In the genomic region with DNA sequence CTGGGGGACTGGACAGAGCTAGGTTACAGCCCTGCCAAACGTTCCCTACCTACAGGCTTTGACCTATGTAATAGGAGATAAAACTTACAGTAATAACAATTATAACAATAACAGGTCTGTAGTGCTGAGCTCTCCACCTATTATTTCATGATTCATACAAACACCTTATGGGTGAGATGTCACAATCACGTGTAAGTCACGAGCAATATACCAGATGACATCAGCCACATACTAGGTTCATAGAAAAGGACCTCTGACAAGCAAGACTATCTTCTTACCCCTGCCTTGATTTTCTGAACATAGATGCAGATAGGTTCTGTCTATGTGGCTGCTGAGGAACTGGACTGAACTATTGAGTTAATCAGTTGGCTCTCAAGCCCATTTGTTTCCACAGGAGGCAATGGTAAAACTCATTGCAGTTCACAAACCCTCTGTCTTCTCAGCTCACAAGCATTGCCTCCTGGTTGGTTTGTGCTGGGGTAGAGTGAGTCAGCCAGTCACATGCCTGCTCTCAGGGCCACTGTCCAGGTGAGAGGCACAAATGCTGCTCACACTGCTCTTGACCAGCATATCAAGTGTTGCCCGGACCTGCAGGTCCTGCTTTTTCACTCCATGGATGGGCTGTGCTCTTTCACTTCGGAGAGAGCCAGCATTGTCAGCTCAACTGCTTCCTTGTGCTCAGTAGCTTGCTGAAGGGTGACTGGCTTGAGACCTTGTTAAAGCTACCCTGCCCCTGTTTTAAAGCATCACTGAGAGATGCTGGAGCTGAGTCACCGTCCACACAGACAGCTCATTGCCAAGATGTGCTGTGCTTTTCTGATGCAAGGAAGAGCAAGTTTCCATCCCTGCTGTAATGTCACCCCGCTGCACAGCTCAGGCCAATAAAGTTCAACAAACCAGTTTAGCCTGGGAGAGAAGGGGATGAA, we compare ENCODE assay signal across 15 mouse cellular contexts.
DNase-seq lines count a peak whose midpoint lies in the region; ATAC-seq and TF ChIP-seq lines count a peak whose summit lies in the region.
"Had no signal": no experiment of that assay in that cellular context is flagged by ENCODE, and none has a peak within 500 bp of the region (broad histone marks: within the 10 kb centered on the region; RNA-seq: fewer than 3 reads in every experiment).

No protein-coding gene starts in this region.

- H3K4me2 ChIP-seq in heart, embryonic 12.5 days, result no peak overlapping the region
- no peak overlapping the region for H3K4me2 ChIP-seq in midbrain, embryonic 16.5 days (ENCODE audit: low read length)
- H3K4me2 ChIP-seq: lung, embryonic 14.5 days; neural tube, embryonic 12.5 days had no signal

- H3K27me3 ChIP-seq in heart, embryonic 12.5 days (replicated peaks), result no peaks in the 10 kb centered on the region
- H3K27me3 ChIP-seq in midbrain, embryonic 16.5 days (ENCODE audit: control insufficient read depth, insufficient read depth, low read depth, low read length), result no peaks in the 10 kb centered on the region
- H3K27me3 ChIP-seq: neural tube, embryonic 12.5 days had no signal

- H3K27ac ChIP-seq in heart, embryonic 12.5 days (ENCODE audit: poor library complexity, severe bottlenecking), result no peak overlapping the region
- peak overlapping the region; percentile 76 for H3K27ac ChIP-seq in embryonic fibroblast, embryonic 13.5 days (ENCODE audit: insufficient read depth, low read length)
- no peak overlapping the region for H3K27ac ChIP-seq in midbrain, embryonic 16.5 days (ENCODE audit: low read length)
- H3K27ac ChIP-seq: midbrain, embryonic 10.5 days; neural tube, embryonic 12.5 days had no signal

- DNase-seq in heart, adult 9 months (ENCODE audit: low spot score in 2 of 2), result no peak
- DNase-seq in 3T3-L1 (ENCODE audit: low read depth, low spot score) (peak; percentile 93), NIH3T3 (ENCODE audit: low read depth) (peak; percentile 81)
- no peak for DNase-seq in yolk sac, embryonic 10.5 days (ENCODE audit: low spot score)
- no peak for DNase-seq in left cerebral cortex, postnatal 10 days (ENCODE audit: extremely low spot score in 1 of 2, low spot score in 2 of 2)
- DNase-seq: cerebellum, adult 11 months; heart, adult 11 months; kidney, postnatal 14 days; lung, embryonic 14.5 days; retina, postnatal 1 day had no signal

- no peak for TF ChIP-seq CTCF in embryonic fibroblast, embryonic 13.5 days (IDR thresholded peaks at IDR 0.05; ENCODE audit: borderline replicate concordance, insufficient read depth, low read length)

- intact Hi-C loops in left cerebral cortex, postnatal 10 days (cut with DNase I), result no loop called here

- no peaks in the 10 kb centered on the region for H3K9me3 ChIP-seq in heart, embryonic 12.5 days (replicated peaks)
- no peaks in the 10 kb centered on the region for H3K9me3 ChIP-seq in midbrain, embryonic 16.5 days (replicated peaks; ENCODE audit: control insufficient read depth, low read length, poor library complexity, severe bottlenecking)
- H3K9me3 ChIP-seq: midbrain, embryonic 10.5 days; neural tube, embryonic 12.5 days had no signal

- H3K9ac ChIP-seq in heart, embryonic 12.5 days, result no peak overlapping the region
- H3K9ac ChIP-seq in midbrain, embryonic 16.5 days (ENCODE audit: low read depth, low read length), result no peak overlapping the region
- H3K9ac ChIP-seq: lung, embryonic 14.5 days; neural tube, embryonic 12.5 days had no signal

- no peaks in the 10 kb centered on the region for H3K36me3 ChIP-seq in heart, embryonic 12.5 days
- H3K36me3 ChIP-seq in midbrain, embryonic 16.5 days (ENCODE audit: control insufficient read depth, insufficient read depth, low read length), result no peaks in the 10 kb centered on the region
- H3K36me3 ChIP-seq: midbrain, embryonic 10.5 days; neural tube, embryonic 12.5 days had no signal

- no peak overlapping the region for H3K4me3 ChIP-seq in heart, embryonic 12.5 days
- no peak overlapping the region for H3K4me3 ChIP-seq in embryonic fibroblast, embryonic 13.5 days (ENCODE audit: insufficient read depth, low read length)
- H3K4me3 ChIP-seq in midbrain, embryonic 16.5 days (ENCODE audit: low read depth, low read length), result no peak overlapping the region
- H3K4me3 ChIP-seq: midbrain, embryonic 10.5 days; neural tube, embryonic 12.5 days had no signal

- WGBS in heart, embryonic 12.5 days, result 72% methylated on average over 7 of the region's 7 CpGs
- 88% methylated on average over 7 of the region's 7 CpGs for WGBS in midbrain, embryonic 16.5 days

- TF ChIP-seq POLR2A in embryonic fibroblast, embryonic 13.5 days (IDR thresholded peaks at IDR 0.05; ENCODE audit: low read depth, low read length), result peak; percentile 61; the same call in 1 of the 2 replicates

- H3K4me1 ChIP-seq in heart, embryonic 12.5 days (replicated peaks), result peaks cover 10% of the 10 kb centered on the region
- peaks cover 6% of the 10 kb centered on the region for H3K4me1 ChIP-seq in embryonic fibroblast, embryonic 13.5 days (ENCODE audit: control insufficient read depth, insufficient read depth, low read length)
- H3K4me1 ChIP-seq in midbrain, embryonic 16.5 days (ENCODE audit: control insufficient read depth, insufficient read depth, low read length), result no peaks in the 10 kb centered on the region
- H3K4me1 ChIP-seq: neural tube, embryonic 12.5 days had no signal

- peak; percentile 64; the same call in 1 of the 2 replicates for ATAC-seq in heart, embryonic 12.5 days (ENCODE audit: insufficient number of reproducible peaks, low FRiP score)
- ATAC-seq in midbrain, embryonic 16.5 days, result no peak

Comparison
In these comparisons a context has a peak if more than half of its experiments do, and no peak if none do; other contexts are left out.
1. DNase-seq: peak in 3T3-L1 (single experiment) and NIH3T3 (single experiment); none in heart, adult 9 months (0 of 2), yolk sac, embryonic 10.5 days (single experiment) and left cerebral cortex, postnatal 10 days (0 of 2).